Mouse (Mus musculus) forebrain, embryonic 16.5 days (tissue): ENCODE measurements at regions not wholly inside any gene's neighbourhood (a gene's known extent, or its start where the extent isn't known, plus 50 kb on each side); places are given as distances from the start of the nearest gene placed in this dataset.

ENCODE experiments used
- ATAC-seq: fragments of 200-750 bp; cut with Nextera tagmentation; 2 replicates; pipeline ENCODE4 v1.8.0; 2017; ENCODE audit warnings: mild to moderate bottlenecking, moderate library complexity
- H3K27ac ChIP-seq: fragments of 300-500 bp; sonication (generic); 2 replicates; pipeline ENCODE4 v1.5.1; 2014; ENCODE audit warnings: low read length, control low read depth
- H3K27me3 ChIP-seq: fragments of 300-500 bp; sonication (generic); replicated peaks from 2 replicates; pipeline ENCODE4 v1.6.1; 2014; ENCODE audit warnings: low read length; ENCODE audit not compliant: control insufficient read depth, insufficient read depth
- H3K36me3 ChIP-seq: fragments of 300-500 bp; sonication (generic); 2 replicates; pipeline ENCODE4 v1.6.1; 2014; ENCODE audit not compliant: control insufficient read depth, insufficient read depth
- H3K4me1 ChIP-seq: fragments of 300-500 bp; sonication (generic); replicated peaks from 2 replicates; pipeline ENCODE4 v1.6.1; 2014; ENCODE audit warnings: low read length; ENCODE audit not compliant: control insufficient read depth, insufficient read depth
- H3K4me2 ChIP-seq: fragments of 300-500 bp; sonication (generic); 2 replicates; pipeline ENCODE4 v1.6.1; 2014; ENCODE audit warnings: mild to moderate bottlenecking, low read length, control low read depth
- H3K4me3 ChIP-seq: fragments of 300-500 bp; sonication (generic); replicated peaks from 2 replicates; pipeline ENCODE4 v1.5.1; 2014; ENCODE audit warnings: mild to moderate bottlenecking, low read length, control low read depth
- H3K9ac ChIP-seq: fragments of 300-500 bp; sonication (generic); replicated peaks from 2 replicates; pipeline ENCODE4 v1.6.1; 2014; ENCODE audit warnings: low read depth, low read length, control low read depth
- H3K9me3 ChIP-seq: fragments of 300-500 bp; sonication (generic); 2 replicates; pipeline ENCODE4 v1.6.1; 2016; ENCODE audit warnings: low read length; ENCODE audit not compliant: control insufficient read depth
- WGBS: fragments of 180-500 bp; shearing (Covaris S2); extraction: QIAGEN DNeasy Blood & Tissue Kit; methylation state at CpG from one replicate; pipeline ENCODE4 v1.1.7; 2014; 5-methylcytosine and 5-hydroxymethylcytosine counted together

DNA sequence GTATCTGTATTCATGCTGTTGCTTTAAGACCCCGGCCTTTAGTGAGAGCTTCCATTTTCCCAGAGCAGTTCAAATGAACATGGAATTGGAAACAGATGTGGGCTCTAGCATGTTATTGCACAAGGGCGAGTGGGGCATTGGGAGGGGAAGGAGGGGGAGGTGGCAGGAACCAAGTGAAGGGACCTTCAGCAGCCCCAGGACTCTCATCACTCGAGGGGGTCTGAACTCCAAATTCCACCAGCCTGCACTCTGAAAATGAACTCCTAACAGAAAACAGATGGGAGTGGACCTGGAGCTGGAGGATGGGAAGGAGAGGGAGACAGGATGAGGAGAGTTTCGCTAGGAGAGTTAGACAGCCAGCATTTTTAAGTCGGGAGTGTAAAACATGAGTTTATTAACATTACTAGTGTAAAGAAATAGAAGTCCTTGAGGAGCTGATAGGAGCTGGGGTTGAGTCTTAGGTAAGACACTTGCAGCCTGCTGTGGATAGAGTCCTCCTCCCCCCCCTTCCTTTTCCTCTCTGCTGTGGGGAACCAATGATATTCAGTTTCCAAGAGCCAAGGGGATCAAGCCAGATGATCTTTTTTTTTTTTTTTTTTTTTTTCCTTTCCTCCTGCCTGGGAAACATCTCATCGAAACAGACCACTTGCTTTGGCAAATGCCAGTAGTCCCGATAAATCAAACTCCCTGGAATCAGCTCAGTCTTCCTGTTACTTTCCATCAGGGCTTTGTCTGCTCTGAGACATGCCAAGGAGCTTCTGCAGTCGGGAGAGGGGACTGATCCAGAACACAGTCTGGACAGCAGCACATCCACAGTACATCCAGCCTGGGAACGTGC lies 351.0 kb downstream of the Ets1 start:
- no peaks in the 10 kb centered on the region for H3K36me3 ChIP-seq
- ATAC-seq: no peak
- no peaks in the 10 kb centered on the region for H3K27me3 ChIP-seq
- H3K4me2 ChIP-seq: no peak overlapping the region
- H3K27ac ChIP-seq: no peak overlapping the region
- H3K9me3 ChIP-seq: no peaks in the 10 kb centered on the region
- H3K9ac ChIP-seq: no peak overlapping the region
- 74% methylated on average over 9 of the region's 9 CpGs for WGBS
- no peak overlapping the region for H3K4me3 ChIP-seq
- H3K4me1 ChIP-seq: no peaks in the 10 kb centered on the region

DNA sequence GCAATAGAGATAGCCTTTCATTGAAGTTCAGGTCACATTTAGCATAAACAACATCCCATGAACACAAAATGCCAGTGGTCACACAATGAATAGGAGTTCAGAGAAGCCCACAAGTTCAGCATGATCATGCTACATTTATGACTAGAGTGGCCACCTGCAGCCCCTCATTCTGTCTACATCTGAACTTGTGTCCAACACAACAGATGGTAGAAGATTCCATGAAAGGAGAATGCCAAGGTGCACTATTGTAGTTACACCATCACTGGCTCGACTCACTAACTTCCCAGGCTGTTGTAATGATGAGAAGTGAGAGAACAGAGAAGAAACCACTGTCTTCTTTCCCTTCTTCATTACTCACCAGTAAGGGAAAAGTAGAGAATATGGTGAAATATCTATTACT lies 353.0 kb downstream of the Ets1 start:
- ATAC-seq: no peak
- Histone ChIP-seq H3K27me3 (no peaks in the 10 kb centered on the region), H3K4me2 (no peak overlapping the region), H3K27ac (no peak overlapping the region), H3K4me1 (no peaks in the 10 kb centered on the region), H3K9ac (no peak overlapping the region), H3K36me3 (no peaks in the 10 kb centered on the region), H3K9me3 (no peaks in the 10 kb centered on the region), H3K4me3 (no peak overlapping the region)
- WGBS: 96% methylated on average over 1 of the region's 1 CpGs

DNA sequence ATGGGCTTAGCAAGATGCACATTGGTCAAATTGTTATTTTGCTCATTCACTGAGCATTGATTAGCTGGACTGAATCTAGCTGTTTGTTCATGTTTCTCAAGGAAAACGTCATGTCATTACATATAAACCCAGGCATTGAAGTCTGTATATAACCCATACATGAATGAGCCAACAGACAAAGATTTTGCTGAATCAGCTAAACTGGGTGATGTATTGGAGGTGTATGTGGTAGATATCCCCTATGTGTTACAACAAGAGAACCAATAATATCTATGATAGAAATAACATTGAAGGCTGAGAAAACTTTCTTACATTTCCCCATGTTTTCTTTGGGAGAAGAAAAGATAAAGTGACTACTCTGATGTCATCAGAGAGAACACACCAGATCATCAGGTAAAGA lies 362.3 kb downstream of the Ets1 start:
- no peak overlapping the region for H3K9ac ChIP-seq
- no peak overlapping the region for H3K27ac ChIP-seq
- no peak for ATAC-seq
- no peaks in the 10 kb centered on the region for H3K27me3 ChIP-seq
- peaks cover 3% of the 10 kb centered on the region; the same call in 1 of the 2 replicates for H3K9me3 ChIP-seq
- 76% methylated on average over 1 of the region's 1 CpGs for WGBS
- no peaks in the 10 kb centered on the region for H3K36me3 ChIP-seq
- H3K4me1 ChIP-seq: peaks cover 2% of the 10 kb centered on the region; the same call in 1 of the 2 replicates
- no peak overlapping the region for H3K4me3 ChIP-seq
- H3K4me2 ChIP-seq: no peak overlapping the region

DNA sequence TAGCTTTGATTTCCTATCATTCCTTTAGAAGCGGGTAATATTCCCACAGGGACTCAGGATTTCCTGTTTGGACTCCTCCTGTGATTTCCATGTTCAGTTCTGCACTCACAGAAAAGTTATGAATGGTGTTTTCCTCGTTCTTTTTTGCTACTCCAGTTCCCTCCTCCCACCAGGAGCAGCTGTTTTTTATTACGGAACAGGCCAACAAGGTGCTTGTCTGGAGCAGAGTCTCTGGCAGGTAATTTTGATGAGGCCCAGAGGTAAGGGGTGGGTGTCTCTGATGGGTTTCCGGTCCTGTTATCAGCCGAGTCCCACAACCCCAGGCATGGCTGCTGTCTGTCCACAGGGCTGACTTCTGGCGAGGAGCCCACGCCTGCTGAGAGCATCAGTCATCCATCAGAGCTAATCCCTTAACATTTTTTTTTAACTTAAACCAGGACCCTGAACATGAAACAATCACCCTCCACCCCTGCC lies 364.7 kb downstream of the Ets1 start:
- H3K4me2 ChIP-seq: no peak overlapping the region
- no peak overlapping the region for H3K4me3 ChIP-seq
- H3K9me3 ChIP-seq: peaks cover 3% of the 10 kb centered on the region; the same call in 1 of the 2 replicates
- no peaks in the 10 kb centered on the region for H3K27me3 ChIP-seq
- H3K36me3 ChIP-seq: no peaks in the 10 kb centered on the region
- 63% methylated on average over 7 of the region's 7 CpGs for WGBS
- no peak for ATAC-seq
- H3K4me1 ChIP-seq: peaks cover 2% of the 10 kb centered on the region; the same call in 1 of the 2 replicates
- no peak overlapping the region for H3K27ac ChIP-seq
- H3K9ac ChIP-seq: no peak overlapping the region

DNA sequence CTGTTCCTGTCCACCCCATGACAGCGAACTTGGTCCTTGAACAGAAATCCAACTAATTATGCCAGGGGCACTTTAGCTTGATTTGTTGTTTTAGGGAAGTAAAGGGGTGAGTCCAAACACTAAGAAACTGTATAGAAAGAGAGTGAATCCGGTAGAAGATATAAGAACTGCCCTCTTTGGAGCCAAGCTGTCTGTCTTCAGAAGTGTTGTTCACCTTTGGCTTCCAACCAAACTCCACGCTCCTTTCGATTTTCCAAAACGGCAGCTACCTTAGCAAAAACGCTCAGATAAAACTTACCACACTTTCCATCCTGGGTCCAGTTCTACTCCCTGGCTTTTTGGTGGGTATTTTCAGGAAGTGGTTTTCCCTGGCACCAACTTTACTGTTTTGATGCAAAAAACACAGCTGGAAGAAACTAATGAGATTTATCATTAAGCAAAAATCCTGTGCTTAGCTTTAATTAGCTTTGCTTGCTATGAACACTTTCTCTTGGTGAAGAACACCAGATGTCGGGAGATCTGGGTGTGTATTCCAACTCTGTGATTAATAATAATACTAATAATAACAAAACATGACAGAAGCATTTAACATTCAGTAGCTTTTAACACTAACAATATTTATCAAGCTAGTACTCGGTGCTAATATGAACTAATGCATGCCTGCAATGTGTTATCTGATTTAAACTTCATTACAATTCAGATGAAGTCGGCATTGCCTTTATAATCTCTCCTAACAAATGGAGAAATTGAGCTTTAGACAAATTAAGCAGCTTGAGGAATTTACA lies 365.3 kb downstream of the Ets1 start:
- ATAC-seq: no peak
- H3K9ac ChIP-seq: no peak overlapping the region
- no peak overlapping the region for H3K27ac ChIP-seq
- no peak overlapping the region for H3K4me2 ChIP-seq
- H3K4me3 ChIP-seq: no peak overlapping the region
- H3K27me3 ChIP-seq: no peaks in the 10 kb centered on the region
- peaks cover 3% of the 10 kb centered on the region; the same call in 1 of the 2 replicates for H3K9me3 ChIP-seq
- WGBS: 62% methylated on average over 9 of the region's 9 CpGs
- H3K4me1 ChIP-seq: peaks cover 2% of the 10 kb centered on the region; the same call in 1 of the 2 replicates
- no peaks in the 10 kb centered on the region for H3K36me3 ChIP-seq

DNA sequence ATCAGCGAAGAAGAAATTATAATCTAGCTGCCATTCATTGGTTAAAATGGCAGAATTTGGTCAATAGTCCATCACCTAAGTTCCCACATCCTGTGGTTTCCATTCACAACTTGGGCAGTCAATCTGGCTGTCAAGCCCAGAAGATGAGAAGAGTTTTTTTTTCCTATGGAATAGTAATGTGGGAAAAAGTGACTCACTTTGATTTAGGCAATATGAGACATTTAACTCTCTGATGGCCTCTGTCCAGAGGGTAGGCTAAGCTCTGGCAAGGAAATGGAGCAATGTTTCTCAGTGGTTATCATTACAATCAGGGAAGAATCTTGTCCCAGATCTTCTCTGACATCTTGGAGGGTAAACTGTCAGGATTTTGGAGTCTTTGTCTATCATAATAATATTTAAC lies 367.9 kb downstream of the Ets1 start:
- Histone ChIP-seq H3K36me3 (no peaks in the 10 kb centered on the region), H3K9ac (no peak overlapping the region), H3K4me3 (no peak overlapping the region), H3K4me1 (peaks cover 2% of the 10 kb centered on the region; the same call in 1 of the 2 replicates), H3K27ac (no peak overlapping the region), H3K9me3 (no peaks in the 10 kb centered on the region), H3K27me3 (no peaks in the 10 kb centered on the region), H3K4me2 (no peak overlapping the region)
- no peak for ATAC-seq
- 85% methylated on average over 1 of the region's 1 CpGs for WGBS

DNA sequence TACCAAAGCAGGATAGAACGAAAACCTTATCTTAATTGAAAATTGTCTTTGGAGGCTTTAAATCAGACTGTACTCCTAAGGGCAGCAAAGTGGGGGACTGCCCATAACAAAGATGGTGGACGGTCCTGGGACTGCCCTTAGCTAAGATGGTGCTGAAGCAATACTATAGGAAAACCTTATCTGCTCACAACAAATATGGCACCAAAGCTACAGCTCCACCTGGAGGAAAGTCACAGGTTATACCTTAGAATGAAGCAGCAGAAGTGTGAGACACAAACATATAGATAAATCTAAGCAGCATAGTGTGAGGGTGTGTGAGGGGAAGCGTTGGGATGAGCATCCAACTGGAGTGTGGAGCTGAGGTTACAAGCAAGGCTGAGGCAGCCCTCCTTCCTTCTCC lies 368.5 kb downstream of the Ets1 start:
- Histone ChIP-seq H3K27me3 (no peaks in the 10 kb centered on the region), H3K4me1 (peaks cover 2% of the 10 kb centered on the region; the same call in 1 of the 2 replicates), H3K9me3 (no peaks in the 10 kb centered on the region), H3K27ac (no peak overlapping the region), H3K4me2 (no peak overlapping the region), H3K9ac (no peak overlapping the region), H3K36me3 (no peaks in the 10 kb centered on the region), H3K4me3 (no peak overlapping the region)
- 89% methylated on average over 3 of the region's 3 CpGs for WGBS
- ATAC-seq: no peak

DNA sequence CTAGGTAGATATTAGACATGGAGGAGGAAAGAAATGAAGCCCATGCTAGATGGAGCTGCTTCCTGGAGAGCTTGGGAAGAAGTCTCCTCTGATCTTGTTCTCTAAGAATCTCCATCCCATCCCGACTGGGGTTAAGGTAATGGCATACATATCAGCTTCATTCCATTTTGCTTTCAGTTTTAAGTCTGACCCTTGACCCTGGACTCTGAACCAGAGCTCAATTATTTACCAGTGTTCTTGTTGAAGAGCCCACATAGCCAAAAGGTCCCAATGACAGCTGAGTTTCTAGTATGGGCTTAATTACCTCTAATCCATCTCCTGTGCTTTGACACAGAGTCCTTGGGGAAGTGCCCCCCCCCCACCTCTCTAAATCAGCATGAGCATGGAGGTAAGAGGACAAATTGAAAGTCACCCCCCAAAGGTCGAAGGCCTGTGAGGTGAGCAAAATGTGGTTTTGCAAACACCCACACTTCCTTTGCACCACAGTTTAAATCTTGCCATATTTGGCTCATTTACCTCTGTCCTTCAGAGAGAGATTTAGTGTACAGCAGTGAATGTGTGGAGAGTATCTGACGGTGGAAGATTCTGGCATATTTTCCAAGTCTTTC lies 371.5 kb downstream of the Ets1 start:
- Histone ChIP-seq H3K27me3 (no peaks in the 10 kb centered on the region), H3K36me3 (no peaks in the 10 kb centered on the region), H3K9me3 (no peaks in the 10 kb centered on the region), H3K9ac (no peak overlapping the region), H3K4me1 (no peaks in the 10 kb centered on the region), H3K27ac (no peak overlapping the region), H3K4me3 (no peak overlapping the region), H3K4me2 (no peak overlapping the region)
- 77% methylated on average over 3 of the region's 3 CpGs for WGBS
- no peak for ATAC-seq

DNA sequence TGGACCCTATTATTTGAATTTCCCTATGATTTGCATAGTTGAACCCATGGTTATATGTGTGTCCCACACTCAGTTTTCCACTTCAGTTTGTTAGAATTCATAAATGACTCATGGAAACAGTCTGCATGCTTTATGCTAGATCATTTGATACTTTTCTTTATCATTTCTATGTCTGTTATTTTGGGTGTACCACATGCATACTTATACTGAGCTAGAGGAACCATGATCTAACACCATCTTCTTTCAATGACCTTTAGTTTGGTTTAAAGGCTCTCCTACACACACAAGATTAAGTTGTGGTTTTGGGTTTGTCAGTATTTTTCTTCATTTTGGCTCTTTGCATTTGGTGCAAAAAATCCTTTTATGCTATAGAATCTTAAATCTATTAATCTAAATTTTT lies 375.2 kb downstream of the Ets1 start:
- H3K36me3 ChIP-seq: no peaks in the 10 kb centered on the region
- H3K4me2 ChIP-seq: no peak overlapping the region
- no peak for ATAC-seq

More for the DNA sequence above, 375.2 kb downstream of the Ets1 start:
- no peaks in the 10 kb centered on the region for H3K27me3 ChIP-seq
- no peak overlapping the region for H3K4me3 ChIP-seq
- H3K9me3 ChIP-seq: no peaks in the 10 kb centered on the region
- no peak overlapping the region for H3K9ac ChIP-seq
- H3K4me1 ChIP-seq: no peaks in the 10 kb centered on the region
- no peak overlapping the region for H3K27ac ChIP-seq
